Comparison of ENCODE assay signal across 9 mouse cellular contexts in genomic region chr13:70192101-70193025, GRCm38 (mm10).
A peak's percentile ranks its signal among the peaks of the same experiment; 100 is the strongest.
DNase-seq lines count a peak whose midpoint lies in the region.
"Had no signal": no experiment of that assay in that cellular context is flagged by ENCODE, and none has a peak within 500 bp of the region (broad histone marks: within the 10 kb centered on the region; RNA-seq: fewer than 3 reads in every experiment).

No protein-coding gene starts in this region.

- peak; percentile 76 to 88 for DNase-seq in cerebellum, postnatal 10 days
- no peak for DNase-seq in cerebellum, adult 11 months
- DNase-seq in right cerebral cortex, adult 18-20 months = peak; percentile 37
- DNase-seq in right cerebral cortex, postnatal 14 days = no peak
- DNase-seq in layer of hippocampus, postnatal 36 days = peak; percentile 24 to 40
- DNase-seq in telencephalon, adult 2 months (ENCODE audit: low read depth, low spot score) = peak; percentile 83
- no peak for DNase-seq in kidney, postnatal 4 days
- no peak for DNase-seq in T-cell, adult 2 months (ENCODE audit: low spot score)
- DNase-seq: kidney, postnatal 10 days had no signal

Comparison
In these comparisons a context has a peak if more than half of its experiments do, and no peak if none do; other contexts are left out.
1. DNase-seq: peak in cerebellum, postnatal 10 days (2 of 2), right cerebral cortex, adult 18-20 months (single experiment), layer of hippocampus, postnatal 36 days (2 of 2) and telencephalon, adult 2 months (single experiment); none in cerebellum, adult 11 months (single experiment), right cerebral cortex, postnatal 14 days (single experiment), kidney, postnatal 4 days (0 of 2) and T-cell, adult 2 months (single experiment).